Mouse (Mus musculus) G1E (cell line): ENCODE data around the gene Apobr.

Source experiments
- CTCF ChIP-seq: IDR thresholded peaks from 2 replicates; pipeline ENCODE4 v1.5.1; 2012; ENCODE audit warnings: low read depth, low read length, inconsistent platforms, mixed read lengths
- POLR2AphosphoS5 ChIP-seq: IDR thresholded peaks from 2 replicates; pipeline ENCODE4 v1.6.1; 2012; ENCODE audit warnings: low read depth, low read length, inconsistent platforms; ENCODE audit not compliant: insufficient replicate concordance

DNA sequence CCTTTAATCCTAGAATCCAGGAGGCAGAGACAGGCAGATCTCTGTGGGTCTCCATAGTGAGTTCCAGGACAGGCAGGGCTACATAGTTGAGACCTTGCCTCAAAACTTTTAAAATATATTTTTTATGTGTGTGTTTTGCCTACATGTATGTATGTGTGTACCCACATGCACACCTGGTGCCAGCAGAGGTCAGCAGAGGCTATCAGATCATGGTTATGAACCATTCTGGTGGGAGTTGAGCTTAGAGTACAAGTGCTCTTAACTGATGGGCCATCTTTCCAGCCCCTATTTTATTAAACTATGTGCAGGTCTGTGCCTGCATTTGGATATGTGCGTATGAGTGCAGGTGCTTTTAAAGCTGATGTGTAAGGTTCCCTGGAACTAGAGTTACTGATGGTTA is 29.9 kb upstream of the Apobr start:
- TF ChIP-seq CTCF, result no peak
- TF ChIP-seq POLR2AphosphoS5, result no peak
